Mouse (Mus musculus) neural tube, embryonic 15.5 days (tissue): Measurements from ENCODE around the gene Ttc37. TPM values are rescaled to one million over a fixed set of nuclear protein-coding genes. Genes with fewer than 3 reads are reported as not detected.

ENCODE experiments used
- ATAC-seq: fragments of 200-750 bp; cut with Nextera tagmentation; 2 replicates; pipeline ENCODE4 v1.8.0; 2017; ENCODE audit warnings: mild to moderate bottlenecking, moderate TSS enrichment, moderate library complexity; ENCODE audit not compliant: low FRiP score
- H3K27ac ChIP-seq: fragments of 300-500 bp; sonication (generic); replicated peaks from 2 replicates; pipeline ENCODE4 v1.5.1; 2015; ENCODE audit warnings: mild to moderate bottlenecking, inconsistent platforms
- H3K27me3 ChIP-seq: fragments of 300-500 bp; sonication (generic); replicated peaks from 2 replicates; pipeline ENCODE4 v1.6.1; 2015; ENCODE audit warnings: inconsistent platforms
- H3K36me3 ChIP-seq: fragments of 300-500 bp; sonication (generic); 2 replicates; pipeline ENCODE4 v1.6.1; 2015; ENCODE audit warnings: inconsistent platforms
- H3K4me1 ChIP-seq: fragments of 300-500 bp; sonication (generic); 2 replicates; pipeline ENCODE4 v1.6.1; 2015; ENCODE audit warnings: inconsistent platforms
- H3K4me2 ChIP-seq: fragments of 300-500 bp; sonication (generic); 2 replicates; pipeline ENCODE4 v1.6.1; 2015; ENCODE audit warnings: inconsistent platforms, mild to moderate bottlenecking, moderate library complexity
- H3K4me3 ChIP-seq: fragments of 300-500 bp; sonication (generic); replicated peaks from 2 replicates; pipeline ENCODE4 v1.5.1; 2015; ENCODE audit warnings: mild to moderate bottlenecking, inconsistent platforms
- H3K9ac ChIP-seq: fragments of 300-500 bp; sonication (generic); replicated peaks from 2 replicates; pipeline ENCODE4 v1.6.1; 2015; ENCODE audit warnings: mild to moderate bottlenecking, inconsistent platforms
- H3K9me3 ChIP-seq: fragments of 300-500 bp; sonication (generic); replicated peaks from 2 replicates; pipeline ENCODE4 v1.6.1; 2016; ENCODE audit warnings: inconsistent platforms
- WGBS: fragments of 180-500 bp; shearing (Covaris S2); methylation state at CpG from one replicate; pipeline ENCODE4 v1.1.7; 2015; ENCODE audit warnings: mixed read lengths; 5-methylcytosine and 5-hydroxymethylcytosine counted together
- polyA plus RNA-seq: library from polyadenylated mRNA; unstranded; fragments of >200 nt; fragmentation: Nextera tagmentation; extraction: Ambion mirVana; gene quantifications from 2 replicates; pipeline ENCODE4 v1.2.1, GENCODE M21; 2015

The Ttc37 gene
- polyA plus RNA-seq, 1 experiment from 2014 or later: 9.1 TPM

GRCm38 (mm10) chr13:76174297-76174696 lies 75.8 kb downstream of the Ttc37 start:
- H3K27me3 ChIP-seq: no peaks in the 10 kb centered on the region
- no peaks in the 10 kb centered on the region for H3K4me1 ChIP-seq
- H3K36me3 ChIP-seq: peaks cover 25% of the 10 kb centered on the region
- no peaks in the 10 kb centered on the region for H3K9me3 ChIP-seq
- no peak overlapping the region for H3K4me2 ChIP-seq
- H3K27ac ChIP-seq: no peak overlapping the region
- no peak for ATAC-seq
- H3K4me3 ChIP-seq: no peak overlapping the region
- no peak overlapping the region for H3K9ac ChIP-seq

GRCm38 (mm10) chr13:76178700-76179099 lies 80.2 kb downstream of the Ttc37 start:
- Histone ChIP-seq H3K9ac (no peak overlapping the region), H3K27ac (no peak overlapping the region), H3K9me3 (no peaks in the 10 kb centered on the region), H3K27me3 (no peaks in the 10 kb centered on the region), H3K4me1 (no peaks in the 10 kb centered on the region), H3K4me2 (no peak overlapping the region), H3K4me3 (no peak overlapping the region), H3K36me3 (peaks cover 21% of the 10 kb centered on the region)
- WGBS: 92% methylated on average over 5 of the region's 5 CpGs
- no peak for ATAC-seq

- H3K9me3 ChIP-seq: no peaks in the 10 kb centered on the region
- H3K9ac ChIP-seq: no peak overlapping the region
- no peaks in the 10 kb centered on the region for H3K27me3 ChIP-seq
- no peak overlapping the region for H3K27ac ChIP-seq
- H3K4me1 ChIP-seq: no peaks in the 10 kb centered on the region
- no peak overlapping the region for H3K4me3 ChIP-seq
- H3K36me3 ChIP-seq: peaks cover 44% of the 10 kb centered on the region
- 95% methylated on average over 5 of the region's 5 CpGs for WGBS
- ATAC-seq: no peak
- H3K4me2 ChIP-seq: no peak overlapping the region
Measured at GRCm38 (mm10) chr13:76187651-76188050, 89.1 kb downstream of the Ttc37 start.

GRCm38 (mm10) chr13:76189190-76189589 lies 90.7 kb downstream of the Ttc37 start:
- H3K4me1 ChIP-seq: no peaks in the 10 kb centered on the region
- no peak for ATAC-seq
- no peak overlapping the region for H3K9ac ChIP-seq
- no peaks in the 10 kb centered on the region for H3K27me3 ChIP-seq
- H3K4me3 ChIP-seq: no peak overlapping the region
- WGBS: 73% methylated on average over 3 of the region's 3 CpGs
- peaks cover 45% of the 10 kb centered on the region for H3K36me3 ChIP-seq
- H3K9me3 ChIP-seq: no peaks in the 10 kb centered on the region
- no peak overlapping the region for H3K27ac ChIP-seq
- H3K4me2 ChIP-seq: no peak overlapping the region

- no peak overlapping the region for H3K9ac ChIP-seq
- no peak overlapping the region for H3K4me2 ChIP-seq
- H3K4me1 ChIP-seq: no peaks in the 10 kb centered on the region
- WGBS: 78% methylated on average over 3 of the region's 3 CpGs
- H3K27ac ChIP-seq: no peak overlapping the region
- no peaks in the 10 kb centered on the region for H3K27me3 ChIP-seq
- H3K36me3 ChIP-seq: peaks cover 45% of the 10 kb centered on the region
- H3K9me3 ChIP-seq: no peaks in the 10 kb centered on the region
- H3K4me3 ChIP-seq: no peak overlapping the region
- ATAC-seq: no peak
Measured at GRCm38 (mm10) chr13:76190273-76190672, 91.7 kb downstream of the Ttc37 start.

GRCm38 (mm10) chr13:76194937-76195336 lies 96.4 kb downstream of the Ttc37 start:
- Histone ChIP-seq H3K4me3 (no peak overlapping the region), H3K9me3 (no peaks in the 10 kb centered on the region)
- no peak for ATAC-seq

GRCm38 (mm10) chr13:76195431-76196138 lies 97.1 kb downstream of the Ttc37 start:
- peaks cover 25% of the 10 kb centered on the region for H3K36me3 ChIP-seq
- H3K9ac ChIP-seq: no peak overlapping the region
- no peak for ATAC-seq
- H3K27ac ChIP-seq: no peak overlapping the region
- no peaks in the 10 kb centered on the region for H3K27me3 ChIP-seq
- H3K4me3 ChIP-seq: no peak overlapping the region
- 82% methylated on average over 8 of the region's 8 CpGs for WGBS
- H3K9me3 ChIP-seq: no peaks in the 10 kb centered on the region
- H3K4me2 ChIP-seq: no peak overlapping the region
- H3K4me1 ChIP-seq: no peaks in the 10 kb centered on the region

More at GRCm38 (mm10) chr13:76194937-76195336, 96.4 kb downstream of the Ttc37 start:
- Histone ChIP-seq H3K27me3 (no peaks in the 10 kb centered on the region), H3K27ac (no peak overlapping the region), H3K9ac (no peak overlapping the region), H3K4me1 (no peaks in the 10 kb centered on the region), H3K4me2 (no peak overlapping the region), H3K36me3 (peaks cover 27% of the 10 kb centered on the region)

- Histone ChIP-seq H3K27me3 (no peaks in the 10 kb centered on the region), H3K27ac (no peak overlapping the region), H3K4me1 (no peaks in the 10 kb centered on the region), H3K9ac (no peak overlapping the region), H3K36me3 (peaks cover 7% of the 10 kb centered on the region), H3K9me3 (no peaks in the 10 kb centered on the region), H3K4me3 (no peak overlapping the region), H3K4me2 (no peak overlapping the region)
- ATAC-seq: peak; percentile 57; the same call in 1 of the 2 replicates
- WGBS: 77% methylated on average over 3 of the region's 3 CpGs
Measured at GRCm38 (mm10) chr13:76197297-76197848, 98.8 kb downstream of the Ttc37 start.

GRCm38 (mm10) chr13:76199943-76200342 lies 101.4 kb downstream of the Ttc37 start:
- Histone ChIP-seq H3K9ac (no peak overlapping the region), H3K36me3 (0 out of 2 replicates have a peak, but pooled peaks cover 3% of the 10 kb centered on the region), H3K9me3 (no peaks in the 10 kb centered on the region), H3K4me2 (no peak overlapping the region), H3K4me3 (no peak overlapping the region), H3K27me3 (no peaks in the 10 kb centered on the region), H3K27ac (no peak overlapping the region), H3K4me1 (no peaks in the 10 kb centered on the region)
- no peak for ATAC-seq
- 95% methylated on average over 4 of the region's 4 CpGs for WGBS

- 93% methylated on average over 2 of the region's 2 CpGs for WGBS
- ATAC-seq: no peak
Measured at GRCm38 (mm10) chr13:76214928-76215327, 116.4 kb downstream of the Ttc37 start.

GRCm38 (mm10) chr13:76215397-76215796 lies 116.9 kb downstream of the Ttc37 start:
- ATAC-seq: no peak
- H3K27me3 ChIP-seq: no peaks in the 10 kb centered on the region
- no peak overlapping the region for H3K27ac ChIP-seq
- no peak overlapping the region for H3K4me2 ChIP-seq
- no peak overlapping the region for H3K4me3 ChIP-seq
- H3K4me1 ChIP-seq: no peaks in the 10 kb centered on the region
- H3K9me3 ChIP-seq: no peaks in the 10 kb centered on the region
- WGBS: 52% methylated on average over 2 of the region's 2 CpGs
- no peak overlapping the region for H3K9ac ChIP-seq
- H3K36me3 ChIP-seq: no peaks in the 10 kb centered on the region

More at GRCm38 (mm10) chr13:76214928-76215327, 116.4 kb downstream of the Ttc37 start:
- Histone ChIP-seq H3K9me3 (no peaks in the 10 kb centered on the region), H3K36me3 (no peaks in the 10 kb centered on the region), H3K4me3 (no peak overlapping the region), H3K9ac (no peak overlapping the region), H3K27me3 (no peaks in the 10 kb centered on the region), H3K4me1 (no peaks in the 10 kb centered on the region), H3K27ac (no peak overlapping the region), H3K4me2 (no peak overlapping the region)
